8 mouse cellular contexts compared by ENCODE assay signal in genomic region chr4:136172542-136173209, GRCm38 (mm10). TPM values are rescaled to one million over a fixed set of nuclear protein-coding genes. Genes with fewer than 3 reads are reported as not detected.
A peak's percentile ranks its signal among the peaks of the same experiment; 100 is the strongest.
DNase-seq lines count a peak whose midpoint lies in the region; ATAC-seq and TF ChIP-seq lines count a peak whose summit lies in the region.

No protein-coding gene starts in this region.

- ATAC-seq in heart, embryonic 13.5 days (ENCODE audit: extremely low read depth, insufficient number of reproducible peaks, low FRiP score, low TSS enrichment), result peak; percentile 12; the same call in 1 of the 2 replicates
- peak; percentile 30; the same call in 1 of the 2 replicates for ATAC-seq in kidney, postnatal 0 days (replicated peaks; ENCODE audit: low FRiP score, low read depth)

- no peaks in the 10 kb centered on the region for H3K9me3 ChIP-seq in heart, embryonic 13.5 days
- no peaks in the 10 kb centered on the region for H3K9me3 ChIP-seq in kidney, postnatal 0 days (replicated peaks; ENCODE audit: low read length)

- no peaks in the 10 kb centered on the region for H3K27me3 ChIP-seq in heart, embryonic 13.5 days (replicated peaks)
- H3K27me3 ChIP-seq in kidney, postnatal 0 days (ENCODE audit: insufficient read depth, low read length), result no peaks in the 10 kb centered on the region

- no peak for DNase-seq in layer of hippocampus, adult 2 months (ENCODE audit: low spot score in 2 of 2)
- no peak for DNase-seq in layer of hippocampus, adult 11-12 months (ENCODE audit: low spot score)
- DNase-seq in kidney, postnatal 0 days (ENCODE audit: low spot score), result peak; percentile 54
- peak; percentile 66 for DNase-seq in lung, postnatal 36 days
- DNase-seq in spleen, postnatal 14 days (ENCODE audit: low spot score in 2 of 2), result peak; percentile 62 to 70
- no peak for DNase-seq in layer of hippocampus, adult 18-20 months (ENCODE audit: low spot score in 2 of 2)

- peak overlapping the region; percentile 100 for H3K4me2 ChIP-seq in heart, embryonic 13.5 days
- H3K4me2 ChIP-seq in kidney, postnatal 0 days (ENCODE audit: low read length), result peak overlapping the region; percentile 96

- TF ChIP-seq CTCF in layer of hippocampus, adult 2 months (conservative IDR thresholded peaks at IDR 0.05), result no peak
- TF ChIP-seq CTCF in kidney, postnatal 0 days (IDR thresholded peaks at IDR 0.05; ENCODE audit: low read depth), result no peak

- under 1% methylated on average over 66 of the region's 67 CpGs for WGBS in heart, embryonic 13.5 days
- WGBS in kidney, postnatal 0 days, result under 1% methylated on average over 60 of the region's 67 CpGs

- no peaks in the 10 kb centered on the region for H3K36me3 ChIP-seq in heart, embryonic 13.5 days
- no peaks in the 10 kb centered on the region for H3K36me3 ChIP-seq in kidney, postnatal 0 days (ENCODE audit: insufficient read depth, low read length)

- peak overlapping the region; percentile 64 for H3K4me3 ChIP-seq in layer of hippocampus, adult 2 months
- H3K4me3 ChIP-seq in brown adipose tissue, adult 24 weeks (ENCODE audit: insufficient read depth, low read depth, low read length), result peak overlapping the region; percentile 65
- peak overlapping the region; percentile 85 for H3K4me3 ChIP-seq in heart, embryonic 13.5 days
- peak overlapping the region; percentile 71 for H3K4me3 ChIP-seq in kidney, postnatal 0 days (replicated peaks; ENCODE audit: low read depth, low read length)

- H3K9ac ChIP-seq in heart, embryonic 13.5 days, result peak overlapping the region; percentile 93
- peak overlapping the region; percentile 69 for H3K9ac ChIP-seq in kidney, postnatal 0 days (ENCODE audit: low read depth, low read length)

- no peak overlapping the region for H3K27ac ChIP-seq in layer of hippocampus, adult 2 months
- no peak overlapping the region for H3K27ac ChIP-seq in brown adipose tissue, adult 24 weeks (replicated peaks; ENCODE audit: low read depth, low read length)
- peak overlapping the region; percentile 65 for H3K27ac ChIP-seq in heart, embryonic 13.5 days (replicated peaks)
- H3K27ac ChIP-seq in kidney, postnatal 0 days, result peak overlapping the region; percentile 9; the same call in 1 of the 2 replicates

- peaks cover 31% of the 10 kb centered on the region for H3K4me1 ChIP-seq in brown adipose tissue, adult 24 weeks (ENCODE audit: control insufficient read depth, insufficient read depth, insufficient read length, low read length)
- H3K4me1 ChIP-seq in heart, embryonic 13.5 days, result peaks cover 54% of the 10 kb centered on the region
- peaks cover 12% of the 10 kb centered on the region; the same call in 1 of the 2 replicates for H3K4me1 ChIP-seq in kidney, postnatal 0 days (replicated peaks; ENCODE audit: insufficient read depth, low read length)

RNA-seq across cellular contexts. Expression of gene E2f2, which starts 0.5 kb away (rescaled TPM):
- total RNA-seq in layer of hippocampus, adult 2 months (2021), result 1 to 10 TPM in 1 of 2 experiments, under 1 TPM in 1; 0.74 to 1.5 TPM
- polyA plus RNA-seq in brown adipose tissue, adult 24 weeks (2012; ENCODE audit: insufficient read depth, insufficient read length, missing spikeins), result 2.9 and 6.4 TPM in 2 replicates
- polyA plus RNA-seq in heart, embryonic 13.5 days (2015; fragmentation: Nextera tagmentation; extraction: Ambion mirVana), result 6.2 and 6.6 TPM in 2 replicates
- polyA plus RNA-seq in kidney, postnatal 0 days (2015; fragmentation: Nextera tagmentation; extraction: Ambion mirVana), result 3.2 and 3.8 TPM in 2 replicates
- total RNA-seq in layer of hippocampus, adult 18-20 months (2021), result under 1 TPM; 0.36 to 0.84 TPM

RNA-seq across cellular contexts. Expression of gene Id3, which starts 29.4 kb away (rescaled TPM):
- total RNA-seq in layer of hippocampus, adult 2 months (2021), result 10 to 100 TPM; 45.1 to 47.4 TPM
- polyA plus RNA-seq in brown adipose tissue, adult 24 weeks (2012; ENCODE audit: insufficient read depth, insufficient read length, missing spikeins), result 75.0 and 78.1 TPM in 2 replicates
- polyA plus RNA-seq in heart, embryonic 13.5 days (2015; fragmentation: Nextera tagmentation; extraction: Ambion mirVana), result 288 and 305 TPM in 2 replicates
- 764 and 829 TPM in 2 replicates for polyA plus RNA-seq in kidney, postnatal 0 days (2015; fragmentation: Nextera tagmentation; extraction: Ambion mirVana)
- total RNA-seq in layer of hippocampus, adult 18-20 months (2021), result 10 to 100 TPM; 30.0 to 35.1 TPM

RNA-seq across cellular contexts. Expression of gene Asap3, which starts 33.5 kb away (rescaled TPM):
- 1 to 10 TPM; 2.5 to 3.1 TPM for total RNA-seq in layer of hippocampus, adult 2 months (2021)
- polyA plus RNA-seq in brown adipose tissue, adult 24 weeks (2012; ENCODE audit: insufficient read depth, insufficient read length, missing spikeins), result 1.0 and 1.2 TPM in 2 replicates
- polyA plus RNA-seq in heart, embryonic 13.5 days (2015; fragmentation: Nextera tagmentation; extraction: Ambion mirVana), result 2.6 and 3.4 TPM in 2 replicates
- polyA plus RNA-seq in kidney, postnatal 0 days (2015; fragmentation: Nextera tagmentation; extraction: Ambion mirVana), result 2.7 and 3.0 TPM in 2 replicates
- total RNA-seq in layer of hippocampus, adult 18-20 months (2021), result 1 to 10 TPM; 2.2 to 2.6 TPM

Comparison
In these comparisons a context has a peak if more than half of its experiments do, and no peak if none do; other contexts are left out.
1. DNase-seq: peak in kidney, postnatal 0 days (single experiment), lung, postnatal 36 days (single experiment) and spleen, postnatal 14 days (2 of 2); none in layer of hippocampus, adult 2 months (0 of 2), layer of hippocampus, adult 11-12 months (single experiment) and layer of hippocampus, adult 18-20 months (0 of 2).
2. H3K27ac ChIP-seq: peak in heart, embryonic 13.5 days (single experiment) and kidney, postnatal 0 days (single experiment); none in layer of hippocampus, adult 2 months (single experiment) and brown adipose tissue, adult 24 weeks (single experiment).
3. Peak in every context shown above with its lines, with median percentiles within 50 percentile points of each other: H3K4me3 ChIP-seq.